Mouse (Mus musculus) forebrain, embryonic 10.5 days (tissue): ENCODE data around the gene Rmi2. TPM values are rescaled to one million over a fixed set of nuclear protein-coding genes. Genes with fewer than 3 reads are reported as not detected.

ENCODE experiments used
- DNase-seq: peaks from one replicate; pipeline ENCODE4 v3.0.0-alpha.2; 2017; ENCODE audit warnings: low spot score; ENCODE audit errors: extremely low spot score
- H3K27ac ChIP-seq: fragments of 300-500 bp; sonication (generic); 2 replicates; pipeline ENCODE4 v1.5.1; 2016; ENCODE audit warnings: mild to moderate bottlenecking
- H3K27me3 ChIP-seq: fragments of 300-500 bp; sonication (generic); 2 replicates; pipeline ENCODE4 v1.6.1; 2016; ENCODE audit warnings: mild to moderate bottlenecking; ENCODE audit not compliant: poor library complexity, severe bottlenecking
- H3K36me3 ChIP-seq: fragments of 300-500 bp; sonication (generic); replicated peaks from 2 replicates; pipeline ENCODE4 v1.6.1; 2016; ENCODE audit warnings: mild to moderate bottlenecking, moderate library complexity
- H3K4me1 ChIP-seq: fragments of 300-500 bp; sonication (generic); 2 replicates; pipeline ENCODE4 v1.6.1; 2016
- H3K4me3 ChIP-seq: fragments of 300-500 bp; sonication (generic); 2 replicates; pipeline ENCODE4 v1.5.1; 2016; ENCODE audit warnings: mild to moderate bottlenecking, moderate library complexity
- H3K9me3 ChIP-seq: fragments of 300-500 bp; sonication (generic); 2 replicates; pipeline ENCODE4 v1.6.1; 2016; ENCODE audit warnings: mild to moderate bottlenecking, moderate library complexity
- WGBS: fragments of 180-500 bp; shearing (Covaris S2); methylation state at CpG from one replicate; pipeline ENCODE4 v1.1.7; 2016; 5-methylcytosine and 5-hydroxymethylcytosine counted together
- polyA plus RNA-seq: library from polyadenylated mRNA; unstranded; fragments of >200 nt; fragmentation: Nextera tagmentation; extraction: Ambion mirVana; gene quantifications from 2 replicates; pipeline ENCODE4 v1.2.1, GENCODE M21; 2016

Gene Rmi2
- polyA plus RNA-seq, 1 experiment from 2014 or later = 5.2 TPM

- Histone ChIP-seq H3K4me1 (peaks cover 41% of the 10 kb centered on the region), H3K27ac (no peak overlapping the region), H3K36me3 (peaks cover 19% of the 10 kb centered on the region), H3K4me3 (no peak overlapping the region; the same call in 1 of the 2 replicates), H3K9me3 (no peaks in the 10 kb centered on the region), H3K27me3 (peaks cover 13% of the 10 kb centered on the region)
- 83% methylated on average over 3 of the region's 3 CpGs for whole genome bisulfite sequencing
- DNase-seq = no peak
These were observed 1.5 kb downstream of the Rmi2 start for GRCm38 (mm10) chr16:10836388-10836787.

- Histone ChIP-seq H3K4me3 (no peak overlapping the region), H3K27me3 (peaks cover 13% of the 10 kb centered on the region), H3K4me1 (peaks cover 41% of the 10 kb centered on the region), H3K27ac (no peak overlapping the region), H3K36me3 (peaks cover 20% of the 10 kb centered on the region), H3K9me3 (no peaks in the 10 kb centered on the region)
- 92% methylated on average over 3 of the region's 3 CpGs for WGBS
- DNase-seq = no peak
These were observed 2.4 kb downstream of the Rmi2 start for GRCm38 (mm10) chr16:10837250-10837649.

- H3K9me3 ChIP-seq = no peaks in the 10 kb centered on the region
- H3K27ac ChIP-seq = peak overlapping the region; percentile 25; the same call in 1 of the 2 replicates
- WGBS = 93% methylated on average over 1 of the region's 1 CpGs
- H3K27me3 ChIP-seq = peaks cover 13% of the 10 kb centered on the region
- peaks cover 20% of the 10 kb centered on the region for H3K36me3 ChIP-seq
- H3K4me3 ChIP-seq = no peak overlapping the region
- no peak for DNase-seq
- H3K4me1 ChIP-seq = peaks cover 41% of the 10 kb centered on the region
These were observed 3.0 kb downstream of the Rmi2 start for GRCm38 (mm10) chr16:10837903-10838302.

GRCm38 (mm10) chr16:10838487-10839245, 3.8 kb downstream of the Rmi2 start:
- H3K4me1 ChIP-seq = peaks cover 47% of the 10 kb centered on the region
- no peak overlapping the region for H3K4me3 ChIP-seq
- H3K36me3 ChIP-seq = peaks cover 20% of the 10 kb centered on the region
- peaks cover 6% of the 10 kb centered on the region for H3K27me3 ChIP-seq
- no peak overlapping the region; the same call in 1 of the 2 replicates for H3K27ac ChIP-seq
- 53% methylated on average over 10 of the region's 10 CpGs for WGBS
- no peaks in the 10 kb centered on the region for H3K9me3 ChIP-seq
- no peak for DNase-seq

- no peak for DNase-seq
- 96% methylated on average over 11 of the region's 14 CpGs for WGBS
- Histone ChIP-seq H3K36me3 (peaks cover 22% of the 10 kb centered on the region), H3K9me3 (no peaks in the 10 kb centered on the region), H3K27me3 (no peaks in the 10 kb centered on the region), H3K4me1 (peaks cover 48% of the 10 kb centered on the region), H3K4me3 (no peak overlapping the region), H3K27ac (no peak overlapping the region)
These were observed 5.2 kb downstream of the Rmi2 start for GRCm38 (mm10) chr16:10840018-10840417.

- H3K27me3 ChIP-seq = no peaks in the 10 kb centered on the region
- H3K4me1 ChIP-seq = peaks cover 31% of the 10 kb centered on the region
- H3K36me3 ChIP-seq = peaks cover 32% of the 10 kb centered on the region
- no peak overlapping the region for H3K4me3 ChIP-seq
- no peak overlapping the region for H3K27ac ChIP-seq
- no peaks in the 10 kb centered on the region for H3K9me3 ChIP-seq
- DNase-seq = no peak
- 66% methylated on average over 4 of the region's 4 CpGs for WGBS
These were observed 7.5 kb downstream of the Rmi2 start for GRCm38 (mm10) chr16:10842282-10842855.

GRCm38 (mm10) chr16:10843486-10844318, 8.8 kb downstream of the Rmi2 start:
- Histone ChIP-seq H3K4me3 (peak overlapping the region; percentile 29; the same call in 1 of the 2 replicates), H3K9me3 (no peaks in the 10 kb centered on the region), H3K4me1 (peaks cover 18% of the 10 kb centered on the region), H3K27me3 (no peaks in the 10 kb centered on the region), H3K36me3 (peaks cover 36% of the 10 kb centered on the region), H3K27ac (peak overlapping the region; percentile 44; the same call in 1 of the 2 replicates)
- no peak for DNase-seq
- WGBS = 43% methylated on average over 18 of the region's 18 CpGs

GRCm38 (mm10) chr16:10844319-10844670, 9.4 kb downstream of the Rmi2 start:
- Histone ChIP-seq H3K27ac (no peak overlapping the region), H3K4me1 (peaks cover 14% of the 10 kb centered on the region), H3K4me3 (no peak overlapping the region), H3K27me3 (no peaks in the 10 kb centered on the region), H3K9me3 (no peaks in the 10 kb centered on the region), H3K36me3 (peaks cover 36% of the 10 kb centered on the region)
- DNase-seq = no peak
- WGBS = 80% methylated on average over 6 of the region's 6 CpGs

- 89% methylated on average over 6 of the region's 6 CpGs for WGBS
- Histone ChIP-seq H3K4me3 (no peak overlapping the region), H3K9me3 (no peaks in the 10 kb centered on the region), H3K27ac (no peak overlapping the region), H3K27me3 (no peaks in the 10 kb centered on the region), H3K36me3 (peaks cover 21% of the 10 kb centered on the region), H3K4me1 (peaks cover 27% of the 10 kb centered on the region)
- no peak for DNase-seq
These were observed 11.1 kb downstream of the Rmi2 start for GRCm38 (mm10) chr16:10845952-10846351.

GRCm38 (mm10) chr16:10846503-10846902, 11.6 kb downstream of the Rmi2 start:
- Histone ChIP-seq H3K27me3 (no peaks in the 10 kb centered on the region), H3K4me3 (no peak overlapping the region), H3K9me3 (no peaks in the 10 kb centered on the region), H3K36me3 (peaks cover 16% of the 10 kb centered on the region), H3K4me1 (peaks cover 32% of the 10 kb centered on the region), H3K27ac (no peak overlapping the region)
- DNase-seq = peak; percentile 31
- 55% methylated on average over 4 of the region's 4 CpGs for WGBS

- 0 out of 2 replicates have a peak overlapping the region, but pooled peaks have one; percentile 25 for H3K27ac ChIP-seq
- peaks cover 16% of the 10 kb centered on the region for H3K36me3 ChIP-seq
- peaks cover 18% of the 10 kb centered on the region for H3K4me1 ChIP-seq
- no peak for DNase-seq
- H3K4me3 ChIP-seq = no peak overlapping the region
- H3K27me3 ChIP-seq = no peaks in the 10 kb centered on the region
- WGBS = 75% methylated on average over 12 of the region's 12 CpGs
- no peaks in the 10 kb centered on the region for H3K9me3 ChIP-seq
These were observed 15.4 kb downstream of the Rmi2 start for GRCm38 (mm10) chr16:10849965-10850861.

GRCm38 (mm10) chr16:10850905-10851304, 16.0 kb downstream of the Rmi2 start:
- peaks cover 18% of the 10 kb centered on the region for H3K4me1 ChIP-seq
- H3K27ac ChIP-seq = 0 out of 2 replicates have a peak overlapping the region, but pooled peaks have one; percentile 25
- H3K36me3 ChIP-seq = peaks cover 16% of the 10 kb centered on the region
- DNase-seq = no peak
- no peaks in the 10 kb centered on the region for H3K27me3 ChIP-seq
- 61% methylated on average over 4 of the region's 4 CpGs for WGBS
- H3K4me3 ChIP-seq = no peak overlapping the region
- H3K9me3 ChIP-seq = no peaks in the 10 kb centered on the region
